Mouse (Mus musculus) neural tube, embryonic 10.5 days (tissue): Measurements from ENCODE around the gene Olfr994.

Source experiments
- DNase-seq: peaks from one replicate; pipeline ENCODE4 v3.0.0-alpha.2; 2017; ENCODE audit warnings: low spot score; ENCODE audit errors: extremely low spot score

Olfr994 gene

GRCm38 (mm10) chr2:85436351-85436750, at the start of gene Olfr994:
Gene Olfr994 (minus strand): TSS chr2:85436451.
- DNase-seq, result no peak

- DNase-seq, result no peak
Measured at GRCm38 (mm10) chr2:85466801-85467325, 30.6 kb upstream of the Olfr994 start.

DNA sequence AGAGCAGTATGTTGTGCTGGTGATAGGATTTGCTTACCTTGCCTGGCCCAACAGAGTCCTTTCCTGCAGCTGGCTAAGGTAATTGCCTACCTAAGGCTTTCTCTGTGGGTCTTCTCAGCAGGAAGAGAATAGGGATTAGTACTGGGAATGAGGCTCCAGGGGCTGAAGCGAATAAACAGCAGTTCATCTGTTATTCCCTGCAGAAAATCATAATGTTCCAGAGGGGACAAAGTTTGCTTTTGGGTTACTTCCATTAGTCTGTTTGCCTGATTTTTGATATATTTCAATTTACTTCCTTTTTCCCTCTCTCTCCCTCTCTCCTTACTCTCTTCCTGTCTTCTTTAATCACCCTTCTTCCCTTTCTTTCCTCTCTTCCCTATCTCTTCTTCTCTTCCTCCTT, 7.3 kb upstream of the Olfr994 start, which contains the start of gene Olfr995:
Gene Olfr995, minus strand, starts transcription at position 101 of the 400 bp plus-strand sequence.
- DNase-seq, result no peak

GRCm38 (mm10) chr2:85442546-85442945, 6.3 kb upstream of the Olfr994 start:
- no peak for DNase-seq

DNA sequence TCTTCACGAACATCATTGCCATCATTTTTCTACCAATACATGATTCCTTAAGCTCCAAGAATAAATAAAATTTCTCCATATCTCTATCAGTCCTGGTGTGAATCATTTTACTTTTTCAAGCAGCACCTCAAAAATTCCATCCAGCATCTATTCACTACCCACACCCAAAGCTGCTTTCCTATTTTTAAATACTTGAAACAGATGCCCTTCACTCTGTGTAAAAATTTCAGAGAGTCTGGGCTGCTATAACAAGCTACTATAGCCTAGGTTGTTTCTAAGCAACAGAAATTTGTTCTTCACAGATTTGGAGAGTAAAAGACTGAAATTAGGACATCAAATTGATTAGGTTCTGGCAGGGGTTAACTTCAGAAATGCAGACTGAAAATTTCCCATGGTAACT, 10.4 kb downstream of the Olfr994 start:
- DNase-seq, result no peak

DNA sequence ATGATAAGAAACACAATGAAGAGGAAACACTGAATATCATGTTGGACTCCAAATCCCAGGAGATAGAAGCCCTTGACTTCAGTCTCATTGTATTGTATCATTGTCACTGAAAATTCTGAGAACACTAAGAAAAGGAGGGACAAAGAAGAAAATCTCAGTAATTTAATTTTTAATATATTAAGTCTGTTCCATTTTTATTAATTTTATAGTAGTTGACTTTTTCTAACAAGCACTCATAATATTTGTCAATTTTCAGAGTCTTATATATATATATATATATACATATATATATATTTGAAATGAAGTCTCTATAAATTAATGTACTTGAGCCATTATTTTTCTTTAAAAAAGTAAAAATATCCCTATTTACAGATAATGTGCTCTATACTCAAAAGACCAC, 21.5 kb downstream of the Olfr994 start, which contains the start of gene Olfr993:
Gene Olfr993, minus strand, starts transcription at position 101 of the 400 bp plus-strand sequence.
- DNase-seq, result no peak

- no peak for DNase-seq
Measured at GRCm38 (mm10) chr2:85409369-85409768, 26.9 kb downstream of the Olfr994 start, which contains the start of gene Olfr992. Gene Olfr992 (minus strand): TSS chr2:85409469.
